ENCODE assay signal across 17 mouse cellular contexts in the genomic region with DNA sequence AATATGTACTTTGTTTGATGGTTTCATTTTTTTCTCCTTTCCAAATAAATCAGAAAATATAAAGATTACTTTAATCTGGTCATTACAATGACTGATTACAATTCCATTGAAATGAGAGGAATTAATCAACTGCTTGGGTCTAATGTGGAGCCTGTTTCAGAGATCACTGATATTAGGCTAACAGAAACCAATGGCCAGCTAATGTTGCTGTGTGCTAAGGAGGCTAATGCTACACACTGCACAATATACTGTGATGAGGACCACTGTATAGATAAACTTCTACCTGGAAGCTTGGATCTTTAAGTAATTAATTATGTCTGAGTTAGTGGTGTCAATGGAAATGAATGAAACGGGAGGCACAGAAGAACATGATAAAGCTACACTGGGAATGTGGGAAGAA.
"Had no signal": no experiment of that assay in that cellular context is flagged by ENCODE, and none has a peak within 500 bp of the region (broad histone marks: within the 10 kb centered on the region; RNA-seq: fewer than 3 reads in every experiment).

No protein-coding gene starts in this region.

- H3K27ac ChIP-seq: heart, embryonic 10.5 days; heart, embryonic 13.5 days; heart, embryonic 15.5 days; hindbrain, embryonic 10.5 days; hindbrain, embryonic 13.5 days; hindbrain, embryonic 14.5 days; hindbrain, embryonic 15.5 days; hindbrain, postnatal 0 days; intestine, embryonic 15.5 days; kidney, embryonic 15.5 days; kidney, postnatal 0 days; layer of hippocampus, adult 2 months had no signal

- ATAC-seq: hindbrain, postnatal 0 days; inflammation-experienced regulatory T-cells, adult 6 months; intestine, embryonic 15.5 days; intestine, embryonic 16.5 days; intestine, postnatal 0 days had no signal

- H3K4me2 ChIP-seq: heart, embryonic 11.5 days; heart, embryonic 12.5 days; heart, embryonic 13.5 days; heart, embryonic 15.5 days; hindbrain, embryonic 13.5 days; hindbrain, embryonic 14.5 days; hindbrain, embryonic 15.5 days; intestine, embryonic 15.5 days; kidney, embryonic 15.5 days had no signal

- H3K4me3 ChIP-seq: heart, embryonic 10.5 days; heart, embryonic 12.5 days; heart, embryonic 13.5 days; heart, embryonic 15.5 days; hindbrain, embryonic 10.5 days; hindbrain, embryonic 13.5 days; hindbrain, embryonic 15.5 days; intestine, embryonic 15.5 days; kidney, embryonic 15.5 days; layer of hippocampus, adult 2 months had no signal

- H3K9ac ChIP-seq: heart, embryonic 12.5 days; heart, embryonic 13.5 days; heart, embryonic 15.5 days; hindbrain, embryonic 13.5 days; hindbrain, embryonic 14.5 days; hindbrain, embryonic 15.5 days; intestine, embryonic 15.5 days; kidney, embryonic 15.5 days had no signal

- H3K9me3 ChIP-seq: heart, embryonic 10.5 days; heart, embryonic 12.5 days; heart, embryonic 13.5 days; heart, embryonic 15.5 days; hindbrain, embryonic 10.5 days; hindbrain, embryonic 13.5 days; hindbrain, embryonic 15.5 days; intestine, embryonic 15.5 days; kidney, embryonic 15.5 days had no signal

- H3K36me3 ChIP-seq: heart, embryonic 10.5 days; heart, embryonic 12.5 days; heart, embryonic 13.5 days; heart, embryonic 15.5 days; hindbrain, embryonic 10.5 days; hindbrain, embryonic 13.5 days; hindbrain, embryonic 15.5 days; intestine, embryonic 15.5 days; kidney, embryonic 15.5 days had no signal

- H3K4me1 ChIP-seq: heart, embryonic 10.5 days; heart, embryonic 12.5 days; heart, embryonic 15.5 days; hindbrain, embryonic 10.5 days; hindbrain, embryonic 13.5 days; hindbrain, embryonic 15.5 days; intestine, embryonic 15.5 days; kidney, embryonic 15.5 days had no signal

- H3K27me3 ChIP-seq: heart, embryonic 12.5 days; heart, embryonic 13.5 days; heart, embryonic 15.5 days; hindbrain, embryonic 13.5 days; hindbrain, embryonic 15.5 days; intestine, embryonic 15.5 days; kidney, embryonic 15.5 days had no signal
